Mouse (Mus musculus) kidney, adult 2 months (tissue): ENCODE data around the gene Itih2. TPM values are rescaled to one million over a fixed set of nuclear protein-coding genes. Genes with fewer than 3 reads are reported as not detected.

ENCODE experiments used
- DNase-seq: peaks from one replicate; pipeline ENCODE4 v3.0.0; 2021
- H3K27ac ChIP-seq: fragments of 200-500 bp; 2 replicates; pipeline ENCODE4 v1.5.1; 2012; ENCODE audit warnings: low read depth, low read length, control low read depth, inconsistent platforms; ENCODE audit not compliant: insufficient read depth
- H3K27me3 ChIP-seq: fragments of 200-500 bp; replicated peaks from 2 replicates; pipeline ENCODE4 v1.6.1; 2012; ENCODE audit warnings: mild to moderate bottlenecking, moderate library complexity, low read length, inconsistent platforms; ENCODE audit not compliant: control insufficient read depth, insufficient read depth
- H3K36me3 ChIP-seq: fragments of 200-500 bp; 2 replicates; pipeline ENCODE4 v1.6.1; 2012; ENCODE audit warnings: mild to moderate bottlenecking, moderate library complexity, low read length, inconsistent platforms; ENCODE audit not compliant: control insufficient read depth, insufficient read depth
- H3K4me1 ChIP-seq: fragments of 200-500 bp; 2 replicates; pipeline ENCODE4 v1.6.1; 2011; ENCODE audit warnings: low read length; ENCODE audit not compliant: control insufficient read depth, insufficient read depth
- H3K4me3 ChIP-seq: fragments of 200-500 bp; 2 replicates; pipeline ENCODE4 v1.5.1; 2011; ENCODE audit warnings: mild to moderate bottlenecking, low read depth, low read length, control low read depth; ENCODE audit not compliant: insufficient read depth
- CTCF ChIP-seq: fragments of 200-500 bp; conservative IDR thresholded peaks from 2 replicates; pipeline ENCODE4 v1.5.1; 2011; ENCODE audit warnings: low read depth, mild to moderate bottlenecking, control low read depth, low read length, moderate library complexity, mixed read lengths; ENCODE audit not compliant: insufficient read depth, insufficient read length
- POLR2A ChIP-seq: fragments of 200-500 bp; IDR thresholded peaks from one replicate; pipeline ENCODE4 v1.6.1; 2011; ENCODE audit warnings: low read depth, low read length, control low read depth
- WGBS: fragments of 180-500 bp; shearing (Covaris S2); methylation state at CpG from one replicate; pipeline ENCODE4 v1.1.7; 2018; 5-methylcytosine and 5-hydroxymethylcytosine counted together
- polyA plus RNA-seq: library from polyadenylated mRNA; depleted of rRNA; stranded (reverse); fragments of >200 nt; gene quantifications from 2 replicates; pipeline ENCODE4 v1.2.3, GENCODE M21; 2012

The Itih2 gene
- polyA plus RNA-seq, 1 experiment: 0.78 TPM

DNA sequence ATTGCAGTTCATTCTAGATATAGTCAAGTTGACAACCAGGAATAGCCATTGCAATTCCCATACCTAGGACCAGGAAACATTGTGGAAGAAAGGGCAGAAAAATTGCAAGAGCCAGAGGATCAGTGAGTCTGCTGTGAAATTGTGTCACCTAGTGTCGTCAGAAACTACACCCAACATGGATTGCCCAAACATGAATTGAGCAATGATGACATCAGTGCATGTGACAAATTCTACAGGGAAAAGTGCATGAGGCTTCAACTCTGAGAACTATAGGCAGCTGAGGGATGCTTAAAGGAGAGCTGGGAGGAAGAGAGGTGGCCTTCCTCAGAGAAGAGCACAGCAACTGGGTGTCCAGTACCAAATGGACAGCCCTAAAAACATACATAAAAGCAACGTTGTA lies 6.1 kb upstream of the Itih2 start:
- Histone ChIP-seq H3K4me3 (no peak overlapping the region), H3K4me1 (no peaks in the 10 kb centered on the region; the same call in 1 of the 2 replicates), H3K27ac (no peak overlapping the region), H3K27me3 (no peaks in the 10 kb centered on the region), H3K36me3 (no peaks in the 10 kb centered on the region)
- TF ChIP-seq POLR2A: no peak
- no peak for TF ChIP-seq CTCF
- no peak for DNase-seq
- 83% methylated on average over 2 of the region's 2 CpGs for WGBS

DNA sequence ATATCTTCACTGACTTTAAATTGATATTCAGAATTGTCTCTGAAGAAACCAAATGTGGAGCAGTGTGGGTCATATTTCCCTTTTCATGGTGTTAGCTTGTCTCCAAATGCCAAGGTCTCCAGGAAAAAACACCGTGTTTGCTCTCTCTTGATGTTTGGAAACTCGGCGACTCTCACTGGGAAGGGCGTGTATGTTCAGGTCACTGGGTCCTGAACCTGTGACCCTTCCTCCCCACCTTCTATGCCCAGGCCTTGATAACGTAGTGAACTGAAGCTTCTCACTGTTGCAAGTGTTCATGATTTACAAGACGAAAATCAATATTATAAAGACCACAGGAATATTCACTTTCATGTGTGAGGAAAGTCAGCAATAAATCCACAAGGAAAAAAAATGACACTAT lies 2.7 kb upstream of the Itih2 start:
- WGBS: 60% methylated on average over 6 of the region's 6 CpGs
- no peak for DNase-seq
- TF ChIP-seq CTCF (no peak), POLR2A (no peak)
- Histone ChIP-seq H3K4me1 (no peaks in the 10 kb centered on the region), H3K27ac (no peak overlapping the region), H3K4me3 (no peak overlapping the region), H3K27me3 (no peaks in the 10 kb centered on the region), H3K36me3 (no peaks in the 10 kb centered on the region)

DNA sequence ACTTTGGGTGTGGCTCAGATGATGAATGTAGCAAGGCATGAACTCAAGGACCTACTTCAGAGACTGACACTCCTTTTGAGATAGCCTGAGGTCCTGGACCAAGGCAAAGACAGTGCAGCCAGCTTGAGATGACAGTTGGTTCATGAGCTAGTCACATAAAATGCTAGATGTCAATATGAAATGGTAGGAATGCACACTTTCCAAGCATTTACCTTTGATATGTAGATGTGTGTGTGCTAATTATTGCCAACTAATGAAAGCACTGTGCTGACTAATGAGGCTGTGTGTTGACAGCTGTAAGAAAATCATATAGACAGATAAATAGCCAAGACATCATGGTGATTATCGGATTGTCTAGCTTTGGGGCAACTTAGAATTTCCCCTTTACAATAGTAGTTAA lies 932 bp upstream of the Itih2 start:
- no peak for TF ChIP-seq POLR2A
- no peak for DNase-seq
- Histone ChIP-seq H3K4me3 (no peak overlapping the region), H3K27ac (no peak overlapping the region), H3K36me3 (no peaks in the 10 kb centered on the region), H3K4me1 (no peaks in the 10 kb centered on the region; the same call in 1 of the 2 replicates), H3K27me3 (no peaks in the 10 kb centered on the region)
- whole genome bisulfite sequencing: 95% methylated on average over 1 of the region's 1 CpGs

DNA sequence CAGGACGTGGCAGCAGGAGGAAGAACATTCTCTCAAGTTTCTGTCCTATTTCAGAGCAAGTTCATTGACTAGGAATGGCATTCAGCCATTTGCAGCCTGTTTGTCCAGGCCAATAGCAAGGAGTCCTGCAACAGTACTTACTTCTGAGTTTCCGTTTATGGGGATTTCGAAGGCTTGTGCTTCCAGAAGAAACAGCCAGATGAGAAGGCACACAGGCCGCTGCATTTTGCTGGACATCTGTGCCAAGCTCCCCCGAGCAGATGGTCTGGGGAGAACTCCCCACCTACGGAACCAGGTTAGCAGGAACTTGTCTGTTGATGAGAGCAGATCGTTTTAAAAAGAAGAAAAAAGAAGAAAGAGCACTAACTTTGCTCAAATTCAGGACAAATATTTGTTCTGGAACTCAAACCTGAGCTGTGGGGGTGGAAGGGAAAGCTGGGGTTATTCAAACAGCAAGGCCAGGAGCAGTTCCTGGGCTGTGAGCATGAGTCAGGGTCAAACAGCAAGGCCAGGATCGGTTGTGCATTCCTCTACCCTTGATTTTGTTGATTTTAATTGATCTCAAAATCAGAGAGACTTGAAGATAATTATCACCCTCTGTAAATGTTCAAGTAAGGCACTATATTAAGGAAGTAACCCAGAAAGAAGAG lies 730 bp downstream of the Itih2 start:
- Histone ChIP-seq H3K4me3 (no peak overlapping the region), H3K27ac (no peak overlapping the region), H3K27me3 (no peaks in the 10 kb centered on the region), H3K4me1 (no peaks in the 10 kb centered on the region; the same call in 1 of the 2 replicates), H3K36me3 (no peaks in the 10 kb centered on the region)
- TF ChIP-seq POLR2A (no peak), CTCF (no peak)
- DNase-seq: no peak
- 38% methylated on average over 8 of the region's 8 CpGs for WGBS

DNA sequence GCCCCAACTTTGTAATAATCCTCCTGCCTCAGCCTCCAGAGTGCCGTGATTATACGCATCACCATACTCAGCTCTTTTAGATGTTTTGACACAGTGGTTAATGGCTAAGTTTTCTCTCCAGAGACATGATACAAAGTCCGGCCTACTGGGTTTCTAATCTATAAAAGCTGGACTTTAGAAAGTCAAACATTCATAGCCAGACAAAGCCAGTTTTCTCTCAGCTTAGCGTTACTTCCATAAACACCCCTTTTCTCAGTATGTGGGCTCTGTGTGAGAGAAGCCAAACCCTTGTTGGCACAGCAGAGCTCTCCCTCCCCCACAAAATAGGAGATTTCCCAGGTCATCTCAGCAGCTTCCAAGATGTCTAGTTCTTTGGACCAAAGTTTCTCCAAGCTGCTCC lies 2.6 kb downstream of the Itih2 start:
- WGBS: 56% methylated on average over 4 of the region's 4 CpGs
- H3K4me3 ChIP-seq: no peak overlapping the region
- H3K4me1 ChIP-seq: no peaks in the 10 kb centered on the region; the same call in 1 of the 2 replicates
- no peaks in the 10 kb centered on the region for H3K27me3 ChIP-seq
- H3K36me3 ChIP-seq: no peaks in the 10 kb centered on the region
- TF ChIP-seq POLR2A (no peak), CTCF (no peak)
- peak; percentile 79 for DNase-seq
- H3K27ac ChIP-seq: peak overlapping the region; percentile 51; the same call in 1 of the 2 replicates

DNA sequence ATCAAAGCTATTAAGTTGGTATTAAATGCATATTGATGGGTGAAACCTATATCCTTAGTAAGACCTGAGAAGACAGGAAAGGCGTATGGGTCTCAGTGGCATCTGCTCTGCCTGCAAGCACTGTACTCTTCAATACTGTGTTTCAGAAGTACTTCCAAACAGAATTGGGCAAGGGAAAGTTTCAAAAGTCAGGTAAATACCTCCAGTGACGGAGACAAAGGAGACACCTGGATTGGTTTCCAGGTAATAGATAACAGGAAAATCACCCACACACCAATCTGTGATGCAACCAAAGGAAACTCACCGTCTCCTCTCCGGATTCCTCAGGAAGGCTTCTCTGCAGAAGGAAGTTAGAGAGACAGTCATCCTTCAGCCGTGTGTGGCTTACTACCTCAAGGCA lies 3.7 kb downstream of the Itih2 start:
- H3K27me3 ChIP-seq: no peaks in the 10 kb centered on the region
- TF ChIP-seq CTCF (no peak), POLR2A (no peak)
- H3K27ac ChIP-seq: no peak overlapping the region
- 86% methylated on average over 5 of the region's 5 CpGs for WGBS
- H3K4me3 ChIP-seq: no peak overlapping the region
- DNase-seq: no peak
- no peaks in the 10 kb centered on the region; the same call in 1 of the 2 replicates for H3K4me1 ChIP-seq
- H3K36me3 ChIP-seq: no peaks in the 10 kb centered on the region

DNA sequence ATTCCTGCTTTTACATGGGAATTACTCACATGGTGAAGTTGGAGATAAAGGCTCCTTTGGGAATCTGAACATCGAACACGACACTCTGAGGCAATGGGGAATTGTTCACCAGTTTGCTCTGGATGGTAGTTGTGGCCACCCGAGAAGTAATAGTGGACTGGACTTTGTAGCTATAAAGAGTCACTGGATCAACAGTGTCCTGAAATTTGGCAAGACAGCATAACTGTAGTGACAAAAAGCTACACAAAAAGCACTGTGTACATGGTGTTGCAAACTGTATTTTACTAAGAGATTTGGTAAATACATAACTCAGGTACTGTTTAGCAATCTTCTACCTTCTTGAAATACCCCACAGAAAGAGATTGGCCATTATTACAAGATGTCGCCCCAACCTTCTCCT lies 5.1 kb downstream of the Itih2 start:
- Histone ChIP-seq H3K36me3 (no peaks in the 10 kb centered on the region), H3K4me3 (no peak overlapping the region), H3K27ac (no peak overlapping the region; the same call in 1 of the 2 replicates), H3K4me1 (no peaks in the 10 kb centered on the region; the same call in 1 of the 2 replicates), H3K27me3 (no peaks in the 10 kb centered on the region)
- TF ChIP-seq POLR2A (no peak), CTCF (no peak)
- 85% methylated on average over 4 of the region's 4 CpGs for WGBS
- DNase-seq: peak; percentile 25
